Mouse (Mus musculus) MEL (cell line): ENCODE results near the gene Babam2.

Experiments used
- CHD1 ChIP-seq: IDR thresholded peaks from 2 replicates; pipeline ENCODE4 v1.6.1; 2012; ENCODE audit warnings: low read depth, mild to moderate bottlenecking, inconsistent platforms, low read length, improper control_type of control experiment
- CHD2 ChIP-seq: IDR thresholded peaks from 2 replicates; pipeline ENCODE4 v1.6.1; 2011; ENCODE audit warnings: low read length, improper control_type of control experiment
- CTCF ChIP-seq, 3 experiments: IDR thresholded peaks in 2 of 3; conservative IDR thresholded peaks in 1 of 3; 2 replicates each; pipeline ENCODE4 v1.5.1; 2011 to 2012; ENCODE audit warnings: low read length in 3 of 3, low read depth in 2 of 3, mild to moderate bottlenecking in 2 of 3, improper control_type of control experiment in 1 of 3, inconsistent platforms in 1 of 3, mixed read lengths in 1 of 3, moderate library complexity in 1 of 3; ENCODE audit not compliant: control insufficient read depth in 1 of 3, insufficient read depth in 1 of 3, poor library complexity in 1 of 3, severe bottlenecking in 1 of 3
- ETS1 ChIP-seq: IDR thresholded peaks from 2 replicates; pipeline ENCODE4 v1.6.1; 2012; ENCODE audit warnings: low read depth, mild to moderate bottlenecking, inconsistent platforms, low read length, improper control_type of control experiment, moderate library complexity
- GATA1 ChIP-seq: IDR thresholded peaks from 2 replicates; pipeline ENCODE4 v1.6.1; 2011; ENCODE audit warnings: low read depth, low read length, improper control_type of control experiment
- MAX ChIP-seq: IDR thresholded peaks from 2 replicates; pipeline ENCODE4 v1.6.1; 2011; ENCODE audit warnings: low read length, improper control_type of control experiment
- MXI1 ChIP-seq: IDR thresholded peaks from 2 replicates; pipeline ENCODE4 v1.6.1; 2011; ENCODE audit warnings: mild to moderate bottlenecking, low read depth, low read length, improper control_type of control experiment
- MYC ChIP-seq: IDR thresholded peaks from 2 replicates; pipeline ENCODE4 v1.6.1; 2011; ENCODE audit warnings: low read depth, mild to moderate bottlenecking, low read length, improper control_type of control experiment, moderate library complexity
- POLR2A ChIP-seq, 2 experiments: IDR thresholded peaks; 2 replicates each; pipeline ENCODE4 v1.6.1; 2011 to 2012; ENCODE audit warnings: low read length in 2 of 2, mild to moderate bottlenecking in 2 of 2, control low read depth in 1 of 2, improper control_type of control experiment in 1 of 2, low read depth in 1 of 2, moderate library complexity in 1 of 2; ENCODE audit not compliant: control insufficient read depth in 1 of 2, insufficient read depth in 1 of 2, poor library complexity in 1 of 2
- POLR2AphosphoS2 ChIP-seq: IDR thresholded peaks from 2 replicates; pipeline ENCODE4 v1.6.1; 2011; ENCODE audit warnings: low read length, improper control_type of control experiment
- SIN3A ChIP-seq: IDR thresholded peaks from 2 replicates; pipeline ENCODE4 v1.6.1; 2012; ENCODE audit warnings: low read length, improper control_type of control experiment, inconsistent platforms
- TAL1 ChIP-seq: IDR thresholded peaks from 2 replicates; pipeline ENCODE4 v1.6.1; 2012; ENCODE audit warnings: mild to moderate bottlenecking, inconsistent platforms, low read length, moderate library complexity, mixed read lengths
- TBP ChIP-seq: IDR thresholded peaks from 2 replicates; pipeline ENCODE4 v1.8.0; 2011; ENCODE audit warnings: low read depth, low read length, improper control_type of control experiment
- ZNF384 ChIP-seq: IDR thresholded peaks from 2 replicates; pipeline ENCODE4 v1.6.1; 2012; ENCODE audit warnings: low read depth, mild to moderate bottlenecking, inconsistent platforms, low read length, improper control_type of control experiment

DNA sequence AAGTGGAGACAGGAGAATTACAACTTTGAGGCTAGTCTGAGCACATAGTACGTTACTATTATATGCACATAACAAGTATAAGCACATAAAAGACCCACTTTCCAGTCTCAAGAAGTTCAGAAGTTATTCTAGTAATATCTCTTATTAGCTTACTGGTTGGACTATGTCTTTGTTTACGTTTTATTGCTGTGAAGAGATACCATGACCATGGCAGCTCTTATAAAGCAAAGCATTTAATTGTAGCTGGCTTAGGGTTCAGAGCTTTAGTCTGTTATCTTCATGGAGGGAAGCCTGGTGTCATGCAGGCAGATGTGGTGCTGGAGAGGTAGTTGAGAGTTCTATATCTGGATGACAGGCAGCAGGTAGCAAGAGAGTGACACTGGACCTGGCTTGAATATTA, 68.3 kb downstream of the Babam2 start:
- TF ChIP-seq CTCF (IDR thresholded peaks at IDR 0.05 in 2 of 3, conservative IDR thresholded peaks at IDR 0.05 in 1 of 3; ENCODE audit: control insufficient read depth in 1 of 3, insufficient read depth in 1 of 3, low read depth in 2 of 3, low read length in 3 of 3, poor library complexity in 1 of 3, severe bottlenecking in 1 of 3) = no peak
- no peak for TF ChIP-seq POLR2A (IDR thresholded peaks at IDR 0.05; ENCODE audit: control insufficient read depth in 1 of 2, insufficient read depth in 1 of 2, low read depth in 1 of 2, low read length in 2 of 2, poor library complexity in 1 of 2)
- no peak for TF ChIP-seq ZNF384
- TF ChIP-seq CHD2 = no peak
- no peak for TF ChIP-seq CHD1
- TF ChIP-seq SIN3A = no peak
- no peak for TF ChIP-seq MAX
- no peak for TF ChIP-seq TBP
- TF ChIP-seq ETS1 = no peak
- TF ChIP-seq MXI1 = no peak
- TF ChIP-seq MYC = no peak
- no peak for TF ChIP-seq GATA1
- TF ChIP-seq TAL1 = no peak
- no peak for TF ChIP-seq POLR2AphosphoS2
